Mouse (Mus musculus) kidney, embryonic 14.5 days (tissue): Measurements from ENCODE around the gene Gm10643. TPM values are rescaled to one million over a fixed set of nuclear protein-coding genes. Genes with fewer than 3 reads are reported as not detected.

Experiments used
- ATAC-seq: fragments of 200-750 bp; cut with Nextera tagmentation; 2 replicates; pipeline ENCODE4 v1.8.0; 2017; ENCODE audit warnings: moderate number of reproducible peaks, mild to moderate bottlenecking, moderate TSS enrichment, moderate library complexity; ENCODE audit not compliant: low FRiP score, low TSS enrichment
- H3K27ac ChIP-seq: fragments of 300-500 bp; sonication (generic); 2 replicates; pipeline ENCODE4 v1.5.1; 2014; ENCODE audit warnings: low read depth, mild to moderate bottlenecking, low read length, moderate library complexity, mixed read lengths
- H3K27me3 ChIP-seq: fragments of 300-500 bp; sonication (generic); 2 replicates; pipeline ENCODE4 v1.6.1; 2014; ENCODE audit warnings: mild to moderate bottlenecking, low read length; ENCODE audit not compliant: control insufficient read depth, insufficient read depth
- H3K36me3 ChIP-seq: fragments of 300-500 bp; sonication (generic); 2 replicates; pipeline ENCODE4 v1.6.1; 2014; ENCODE audit warnings: low read length, mixed read lengths; ENCODE audit not compliant: control insufficient read depth, insufficient read depth
- H3K4me1 ChIP-seq: fragments of 300-500 bp; sonication (generic); 2 replicates; pipeline ENCODE4 v1.6.1; 2014; ENCODE audit warnings: low read length, mixed read lengths; ENCODE audit not compliant: control insufficient read depth, insufficient read depth
- H3K4me2 ChIP-seq: fragments of 300-500 bp; sonication (generic); replicated peaks from 2 replicates; pipeline ENCODE4 v1.6.1; 2014; ENCODE audit warnings: low read depth, mild to moderate bottlenecking, low read length
- H3K4me3 ChIP-seq: fragments of 300-500 bp; sonication (generic); 2 replicates; pipeline ENCODE4 v1.5.1; 2014; ENCODE audit warnings: mild to moderate bottlenecking, low read length
- H3K9ac ChIP-seq: fragments of 300-500 bp; sonication (generic); 2 replicates; pipeline ENCODE4 v1.6.1; 2014; ENCODE audit warnings: low read depth, mild to moderate bottlenecking, low read length, moderate library complexity
- H3K9me3 ChIP-seq: fragments of 300-500 bp; sonication (generic); 2 replicates; pipeline ENCODE4 v1.6.1; 2016; ENCODE audit warnings: low read length; ENCODE audit not compliant: control insufficient read depth
- WGBS: fragments of 180-500 bp; shearing (Covaris S2); extraction: QIAGEN DNeasy Blood & Tissue Kit; methylation state at CpG from one replicate; pipeline ENCODE4 v1.1.7; 2014; 5-methylcytosine and 5-hydroxymethylcytosine counted together
- polyA plus RNA-seq: library from polyadenylated mRNA; unstranded; fragments of >200 nt; fragmentation: Nextera tagmentation; extraction: Ambion mirVana; gene quantifications from 2 replicates; pipeline ENCODE4 v1.2.1, GENCODE M21; 2014

The Gm10643 gene
- polyA plus RNA-seq, 1 experiment from 2014 or later = 1.2 TPM

GRCm38 (mm10) chr8:84032777-84033176 lies 32.2 kb downstream of the Gm10643 start:
- H3K9me3 ChIP-seq = no peaks in the 10 kb centered on the region
- no peak overlapping the region for H3K27ac ChIP-seq
- no peak for ATAC-seq
- H3K4me1 ChIP-seq = no peaks in the 10 kb centered on the region
- H3K4me3 ChIP-seq = no peak overlapping the region
- H3K4me2 ChIP-seq = no peak overlapping the region
- no peaks in the 10 kb centered on the region; the same call in 1 of the 2 replicates for H3K36me3 ChIP-seq
- whole genome bisulfite sequencing = 70% methylated on average over 4 of the region's 4 CpGs
- no peaks in the 10 kb centered on the region for H3K27me3 ChIP-seq
- no peak overlapping the region for H3K9ac ChIP-seq

- no peak overlapping the region for H3K4me2 ChIP-seq
- H3K27ac ChIP-seq = no peak overlapping the region
- no peak overlapping the region for H3K4me3 ChIP-seq
- no peaks in the 10 kb centered on the region; the same call in 1 of the 2 replicates for H3K36me3 ChIP-seq
- H3K9me3 ChIP-seq = no peaks in the 10 kb centered on the region
- peaks cover 13% of the 10 kb centered on the region for H3K4me1 ChIP-seq
- H3K27me3 ChIP-seq = peaks cover 5% of the 10 kb centered on the region
- WGBS = 91% methylated on average over 5 of the region's 5 CpGs
- no peak for ATAC-seq
- no peak overlapping the region for H3K9ac ChIP-seq
These were observed 35.7 kb downstream of the Gm10643 start for GRCm38 (mm10) chr8:84029272-84029671.

GRCm38 (mm10) chr8:84027449-84027848 lies 37.5 kb downstream of the Gm10643 start:
- Histone ChIP-seq H3K4me2 (no peak overlapping the region), H3K36me3 (no peaks in the 10 kb centered on the region; the same call in 1 of the 2 replicates), H3K9ac (no peak overlapping the region; the same call in 1 of the 2 replicates), H3K27ac (no peak overlapping the region), H3K27me3 (peaks cover 5% of the 10 kb centered on the region), H3K4me3 (no peak overlapping the region), H3K4me1 (peaks cover 31% of the 10 kb centered on the region), H3K9me3 (no peaks in the 10 kb centered on the region)
- ATAC-seq = no peak
- 20% methylated on average over 10 of the region's 10 CpGs for WGBS

- Histone ChIP-seq H3K36me3 (no peaks in the 10 kb centered on the region; the same call in 1 of the 2 replicates), H3K27me3 (peaks cover 5% of the 10 kb centered on the region), H3K4me2 (peak overlapping the region; percentile 81), H3K27ac (no peak overlapping the region), H3K9ac (peak overlapping the region; percentile 52), H3K4me1 (peaks cover 45% of the 10 kb centered on the region), H3K4me3 (peak overlapping the region; percentile 52), H3K9me3 (no peaks in the 10 kb centered on the region)
- peak; percentile 61 for ATAC-seq
- under 1% methylated on average over 41 of the region's 41 CpGs for WGBS
These were observed 39.1 kb downstream of the Gm10643 start for GRCm38 (mm10) chr8:84025863-84026262.

- Histone ChIP-seq H3K27ac (no peak overlapping the region), H3K9me3 (no peaks in the 10 kb centered on the region), H3K4me2 (peak overlapping the region; percentile 13; the same call in 1 of the 2 replicates), H3K4me1 (peaks cover 45% of the 10 kb centered on the region), H3K4me3 (no peak overlapping the region), H3K9ac (no peak overlapping the region), H3K36me3 (no peaks in the 10 kb centered on the region; the same call in 1 of the 2 replicates), H3K27me3 (peaks cover 5% of the 10 kb centered on the region)
- WGBS = 15% methylated on average over 10 of the region's 10 CpGs
- no peak for ATAC-seq
These were observed 40.8 kb downstream of the Gm10643 start for GRCm38 (mm10) chr8:84024171-84024570.

GRCm38 (mm10) chr8:84023631-84024030 lies 41.3 kb downstream of the Gm10643 start:
- Histone ChIP-seq H3K9ac (no peak overlapping the region), H3K27me3 (peaks cover 5% of the 10 kb centered on the region), H3K4me2 (peak overlapping the region; percentile 19; the same call in 1 of the 2 replicates), H3K36me3 (no peaks in the 10 kb centered on the region; the same call in 1 of the 2 replicates), H3K9me3 (no peaks in the 10 kb centered on the region), H3K4me3 (no peak overlapping the region), H3K4me1 (peaks cover 45% of the 10 kb centered on the region), H3K27ac (no peak overlapping the region)
- WGBS = 24% methylated on average over 1 of the region's 1 CpGs
- ATAC-seq = no peak

- WGBS = 8% methylated on average over 5 of the region's 5 CpGs
- Histone ChIP-seq H3K4me2 (peak overlapping the region; percentile 41), H3K9me3 (no peaks in the 10 kb centered on the region), H3K27me3 (peaks cover 5% of the 10 kb centered on the region), H3K27ac (no peak overlapping the region), H3K4me1 (peaks cover 45% of the 10 kb centered on the region), H3K4me3 (no peak overlapping the region), H3K36me3 (no peaks in the 10 kb centered on the region), H3K9ac (no peak overlapping the region)
- ATAC-seq = no peak
These were observed 41.9 kb downstream of the Gm10643 start for GRCm38 (mm10) chr8:84023085-84023484.

- no peaks in the 10 kb centered on the region for H3K9me3 ChIP-seq
- peak overlapping the region; percentile 23 for H3K4me3 ChIP-seq
- no peak; the same call in 1 of the 2 replicates for ATAC-seq
- H3K36me3 ChIP-seq = no peaks in the 10 kb centered on the region
- H3K9ac ChIP-seq = peak overlapping the region; percentile 44
- H3K27me3 ChIP-seq = peaks cover 1% of the 10 kb centered on the region
- H3K27ac ChIP-seq = peak overlapping the region; percentile 78
- peaks cover 44% of the 10 kb centered on the region for H3K4me1 ChIP-seq
- 32% methylated on average over 12 of the region's 12 CpGs for WGBS
- peak overlapping the region; percentile 41 for H3K4me2 ChIP-seq
These were observed 43.4 kb downstream of the Gm10643 start for GRCm38 (mm10) chr8:84021569-84021968.

GRCm38 (mm10) chr8:84021096-84021495 lies 43.8 kb downstream of the Gm10643 start, which contains the start of gene Palm3:
TSS of gene Palm3 (plus strand) at chr8:84021471.
- peak; percentile 85 for ATAC-seq

More at GRCm38 (mm10) chr8:84021096-84021495, 43.8 kb downstream of the Gm10643 start, which contains the start of gene Palm3:
- no peaks in the 10 kb centered on the region for H3K36me3 ChIP-seq
- H3K9me3 ChIP-seq = no peaks in the 10 kb centered on the region
- peak within 1 kb of the TSS; percentile 78 for H3K27ac ChIP-seq
- H3K4me2 ChIP-seq = peak within 1 kb of the TSS; percentile 41
- H3K9ac ChIP-seq = peak within 1 kb of the TSS; percentile 44
- 4% methylated on average over 18 of the region's 18 CpGs for WGBS
- no peaks in the 10 kb centered on the region for H3K27me3 ChIP-seq
- peaks cover 39% of the 10 kb centered on the region for H3K4me1 ChIP-seq
- peak within 1 kb of the TSS; percentile 23 for H3K4me3 ChIP-seq
